Mouse (Mus musculus) c-Kit-positive CD71-positive TER-119-positive erythroid progenitor cells, embryonic 14.5 days (primary cell): ENCODE results near the gene Pnpla5.
"Not testable (repeated sequence)": the region's sequence is repeated elsewhere in the genome, so short reads cannot be mapped to it uniquely, and the experiment has no call there.

Experiments
- DNase-seq: peaks from one replicate; pipeline ENCODE4 v3.0.0-alpha.2; 2013; ENCODE audit warnings: low spot score

Gene Pnpla5

GRCm38 (mm10) chr15:84116466-84116865 lies 6.5 kb downstream of the Pnpla5 start:
- no peak for DNase-seq

DNA sequence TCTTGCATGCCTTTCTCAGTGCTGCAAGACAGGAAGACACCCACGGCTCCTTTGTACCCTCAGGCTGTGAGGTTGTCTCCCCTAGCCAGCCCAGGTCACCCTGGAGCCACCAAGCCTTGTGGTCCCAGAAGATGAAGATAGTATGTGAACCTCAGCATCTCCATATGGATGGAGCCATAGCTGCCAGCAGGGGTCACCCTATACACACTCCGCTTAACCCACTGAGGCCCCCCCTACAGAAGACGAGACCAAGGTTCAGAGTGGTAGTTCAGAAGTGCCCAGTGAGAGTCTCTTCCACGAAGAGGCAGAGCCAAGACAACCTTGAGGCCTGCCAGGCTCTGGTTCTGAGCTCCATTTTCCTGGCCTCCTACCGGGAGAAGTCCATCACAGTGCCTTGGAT lies 7.2 kb downstream of the Pnpla5 start:
- no peak for DNase-seq

- no peak for DNase-seq
Observed at GRCm38 (mm10) chr15:84113873-84114272, 9.1 kb downstream of the Pnpla5 start.

DNA sequence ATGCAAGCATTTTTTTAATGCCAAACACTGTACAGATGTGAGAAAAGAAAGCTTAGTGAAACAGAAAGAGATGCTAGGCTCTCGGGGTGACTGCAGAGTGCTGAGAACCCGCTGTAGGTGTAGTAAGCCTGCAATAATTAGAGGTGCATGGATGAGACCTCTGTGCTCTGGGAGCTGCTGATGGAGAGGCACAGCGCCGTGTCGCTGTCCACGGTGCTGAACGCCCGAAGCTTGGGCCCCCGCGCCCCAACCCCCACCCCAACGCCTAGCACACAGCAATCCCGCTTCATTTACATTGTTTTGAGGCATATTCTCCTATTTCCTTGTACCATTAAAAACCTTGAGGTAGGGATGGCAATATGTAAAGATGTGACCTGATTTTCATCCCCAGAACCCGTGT lies 14.1 kb downstream of the Pnpla5 start:
- DNase-seq: no peak

DNA sequence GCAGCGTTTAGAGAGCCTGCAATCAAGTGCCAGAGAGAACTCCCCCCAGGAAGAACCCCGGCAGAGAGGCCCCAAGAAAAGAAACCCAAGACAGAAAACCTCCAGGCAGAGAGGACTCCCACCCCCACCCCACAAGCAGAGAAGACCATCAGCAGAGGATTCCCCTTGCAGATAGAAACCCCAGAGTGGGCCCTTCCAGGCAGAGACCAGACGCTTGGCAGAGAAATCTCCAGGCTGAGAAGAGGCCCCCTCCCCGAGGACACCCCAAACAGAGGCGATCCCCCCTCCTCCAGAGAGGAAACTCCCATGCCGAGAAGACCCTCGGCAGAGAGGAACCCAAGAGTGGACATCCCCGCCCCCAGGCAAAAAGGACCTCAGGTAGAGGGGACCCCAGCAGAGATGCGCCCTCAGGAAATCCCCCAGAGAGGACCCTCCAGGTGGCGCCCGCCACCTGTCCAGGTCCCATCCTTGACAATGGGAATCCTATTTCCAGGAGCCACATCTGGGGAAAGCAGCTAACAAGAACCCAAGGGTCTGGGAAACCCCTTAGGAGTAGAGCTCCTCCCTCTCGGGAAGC lies 17.0 kb downstream of the Pnpla5 start:
- DNase-seq: no peak

DNA sequence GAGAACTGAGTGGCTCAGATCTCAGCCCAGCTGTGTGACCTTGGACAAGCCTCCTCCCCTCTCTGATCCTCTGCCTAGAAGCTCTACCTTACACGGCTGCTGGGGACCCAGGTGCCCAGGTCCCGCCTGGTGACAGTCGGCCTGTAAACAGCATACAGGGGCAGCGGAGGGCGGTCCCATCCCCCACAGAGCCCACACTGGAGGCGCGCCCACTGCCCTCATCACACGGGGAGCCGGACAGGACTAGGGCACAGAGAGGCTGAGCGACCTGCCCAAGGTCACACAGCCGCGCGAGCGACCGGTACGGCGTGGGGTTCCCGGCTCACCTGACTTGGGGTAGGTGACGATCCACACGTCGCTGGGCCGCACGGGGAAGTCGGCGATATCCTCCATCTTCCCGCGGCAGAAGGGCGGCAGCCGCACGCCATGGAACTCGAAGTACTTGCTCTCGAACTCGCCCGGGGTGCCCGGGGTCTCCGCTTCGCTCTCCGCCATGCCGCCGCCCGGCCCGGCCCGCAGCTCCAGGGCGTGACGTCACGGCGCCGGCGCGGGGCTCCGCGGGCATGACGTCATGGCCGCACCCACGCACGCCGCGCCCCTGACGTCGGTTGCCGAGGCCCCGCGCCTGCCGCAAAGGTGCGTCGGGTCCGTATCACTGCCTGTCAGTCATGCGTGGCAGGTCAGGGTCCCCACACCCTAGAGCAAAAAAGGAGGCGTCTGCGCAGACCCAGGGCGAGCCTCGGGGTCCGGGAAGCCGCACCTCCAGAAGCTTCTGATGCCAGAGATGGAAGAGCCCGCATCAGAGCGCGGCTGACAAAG lies 17.7 kb downstream of the Pnpla5 start, which contains the start of gene Sult4a1:
TSS of gene Sult4a1 (minus strand) at position 650 of the 819 bp plus-strand sequence.
- no peak for DNase-seq

- DNase-seq: no peak
Observed at GRCm38 (mm10) chr15:84104626-84105025, 18.3 kb downstream of the Pnpla5 start.

DNA sequence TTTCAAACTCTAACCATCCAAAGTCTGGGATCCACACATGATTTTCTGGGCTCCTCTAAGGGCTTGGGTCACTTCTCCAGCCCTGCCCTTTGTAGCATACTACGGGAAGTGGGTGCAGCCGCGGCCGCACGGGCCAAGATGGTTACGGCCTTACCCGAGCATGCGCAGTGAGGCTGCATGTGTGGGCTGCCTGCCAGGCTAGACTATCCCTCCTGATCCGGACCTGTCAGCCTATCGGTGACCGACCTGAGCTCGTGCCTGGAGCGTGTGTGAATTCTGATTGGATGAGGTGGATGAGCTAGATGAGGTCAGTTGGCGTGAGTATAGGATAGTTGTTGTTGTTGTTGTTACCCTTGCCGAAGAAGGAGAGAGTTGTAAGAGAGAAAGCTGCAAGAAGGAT lies 25.4 kb downstream of the Pnpla5 start:
- not testable (repeated sequence) for DNase-seq

GRCm38 (mm10) chr15:84096051-84096450 lies 26.9 kb downstream of the Pnpla5 start:
- DNase-seq: no peak

- no peak for DNase-seq
Observed at GRCm38 (mm10) chr15:84094921-84095320, 28.1 kb downstream of the Pnpla5 start.

- no peak for DNase-seq
Observed at GRCm38 (mm10) chr15:84086775-84087174, 36.2 kb downstream of the Pnpla5 start.

DNA sequence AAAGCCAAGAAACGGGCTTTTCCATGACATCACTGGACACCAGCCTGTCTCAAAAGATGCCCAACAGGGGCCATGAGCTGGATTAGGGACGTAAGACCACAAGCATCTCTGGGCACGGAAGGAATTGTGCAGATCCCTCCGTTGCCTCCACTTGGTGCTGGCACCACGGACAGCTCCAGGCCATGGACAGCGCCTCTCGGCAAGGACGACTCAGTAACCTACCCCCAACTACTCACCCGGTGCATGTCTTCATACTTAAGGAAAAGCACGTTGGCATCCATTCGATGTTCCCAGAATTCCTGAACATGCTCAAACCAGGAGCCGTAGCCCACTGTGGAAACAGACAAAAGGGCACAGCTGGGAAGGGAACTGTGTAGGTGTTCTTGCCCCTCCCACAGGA lies 36.6 kb downstream of the Pnpla5 start:
- DNase-seq: no peak

- DNase-seq: no peak
Observed at GRCm38 (mm10) chr15:84080069-84080468, 42.9 kb downstream of the Pnpla5 start.

DNA sequence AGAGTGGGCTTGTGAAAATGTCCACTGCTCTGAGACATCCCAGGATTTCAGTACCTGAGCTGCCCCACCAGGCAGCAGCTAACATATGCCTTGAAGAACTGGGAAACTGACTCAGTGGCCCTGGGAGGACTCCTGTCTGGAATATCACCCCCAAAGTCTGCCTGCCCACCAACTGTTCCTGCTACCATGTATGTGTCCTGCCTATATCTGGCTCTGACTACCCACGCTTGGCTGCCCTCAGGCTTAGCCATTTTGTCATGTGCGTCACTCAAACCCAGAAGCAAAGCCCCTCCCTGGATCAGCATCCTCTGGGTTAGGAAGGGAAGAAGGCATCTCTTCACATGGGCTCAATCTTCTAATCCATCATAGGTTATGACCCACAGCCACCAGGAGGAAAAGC lies 43.5 kb downstream of the Pnpla5 start:
- DNase-seq: no peak

DNA sequence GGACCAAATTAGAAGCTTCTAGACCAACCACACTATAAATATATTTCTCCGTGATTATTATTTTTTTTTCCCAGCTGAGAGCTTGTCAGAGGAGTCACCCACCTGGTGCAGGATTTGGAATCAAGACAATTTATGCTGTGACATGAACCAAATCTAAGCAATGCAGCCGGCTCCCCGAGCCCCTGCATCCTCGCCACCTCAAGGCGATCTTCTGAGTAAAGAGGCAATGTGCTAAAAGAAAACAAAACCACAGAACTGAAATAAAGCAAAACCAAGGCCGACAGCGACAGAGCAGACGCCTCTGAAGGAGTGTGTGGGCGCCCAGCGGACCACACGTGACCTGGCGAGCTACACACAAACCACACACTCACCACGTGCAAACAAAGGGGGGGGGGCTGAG lies 44.3 kb downstream of the Pnpla5 start:
- no peak for DNase-seq

GRCm38 (mm10) chr15:84077151-84077550 lies 45.8 kb downstream of the Pnpla5 start:
- no peak for DNase-seq

- no peak for DNase-seq
Observed at GRCm38 (mm10) chr15:84074705-84075185, 48.2 kb downstream of the Pnpla5 start.

DNA sequence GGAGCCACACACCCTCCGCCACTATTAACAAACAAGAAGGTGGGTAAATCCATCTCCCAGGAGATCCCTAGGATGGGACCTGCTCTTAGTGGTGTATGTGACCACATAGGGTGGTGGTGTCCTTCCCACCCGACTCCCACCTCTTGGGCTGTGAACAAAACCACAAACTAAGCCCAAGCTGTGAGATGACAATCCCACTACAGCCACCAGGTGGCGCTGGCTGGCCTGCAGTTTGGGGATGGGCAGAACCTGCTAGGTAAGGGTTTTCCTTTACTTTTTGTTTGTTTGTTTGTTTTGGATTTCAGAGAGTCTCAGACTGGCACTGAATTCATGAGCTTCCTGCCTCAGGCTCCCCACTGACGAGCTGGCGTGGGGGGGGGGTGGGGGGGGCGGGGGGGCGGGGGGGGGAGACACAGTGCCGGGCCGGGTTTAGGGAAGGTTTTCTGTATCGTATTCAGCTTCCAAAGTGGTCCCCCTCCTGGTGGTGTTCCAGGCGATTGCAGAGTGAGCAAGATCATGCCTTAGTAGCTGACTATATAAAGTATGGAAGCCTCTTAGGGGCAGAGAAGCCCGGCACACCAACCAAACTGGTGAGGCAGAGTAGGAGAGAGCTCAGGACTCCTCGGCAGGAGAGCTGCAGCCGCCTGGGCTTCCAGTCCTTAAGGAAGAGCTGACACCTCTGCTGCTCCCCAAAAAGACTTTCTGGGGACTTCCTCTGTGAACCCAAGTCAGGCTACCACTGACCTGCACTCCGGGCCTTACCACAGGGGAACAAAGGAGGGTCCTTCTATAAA lies 48.9 kb downstream of the Pnpla5 start:
- peak; percentile 34 for DNase-seq

DNA sequence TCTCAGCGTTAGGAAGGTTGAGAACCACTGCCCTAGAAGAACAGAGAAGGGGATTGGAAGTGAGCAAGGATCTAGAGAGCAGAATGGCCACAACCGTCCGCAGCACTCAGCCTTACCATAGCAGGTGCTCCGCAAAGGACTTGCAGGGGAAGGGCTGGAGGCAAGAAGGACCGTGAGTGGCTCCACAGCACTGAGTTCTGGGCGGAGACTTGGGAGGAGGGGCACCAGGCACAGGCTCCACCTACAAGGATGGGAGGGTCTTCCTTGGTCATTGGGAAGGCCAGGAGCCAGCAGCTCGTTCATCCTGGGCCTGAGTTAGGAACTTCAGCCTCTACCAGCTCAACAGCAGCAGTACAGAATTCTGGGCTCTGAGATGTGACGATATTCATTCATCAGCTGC lies 49.9 kb downstream of the Pnpla5 start:
- DNase-seq: no peak

DNA sequence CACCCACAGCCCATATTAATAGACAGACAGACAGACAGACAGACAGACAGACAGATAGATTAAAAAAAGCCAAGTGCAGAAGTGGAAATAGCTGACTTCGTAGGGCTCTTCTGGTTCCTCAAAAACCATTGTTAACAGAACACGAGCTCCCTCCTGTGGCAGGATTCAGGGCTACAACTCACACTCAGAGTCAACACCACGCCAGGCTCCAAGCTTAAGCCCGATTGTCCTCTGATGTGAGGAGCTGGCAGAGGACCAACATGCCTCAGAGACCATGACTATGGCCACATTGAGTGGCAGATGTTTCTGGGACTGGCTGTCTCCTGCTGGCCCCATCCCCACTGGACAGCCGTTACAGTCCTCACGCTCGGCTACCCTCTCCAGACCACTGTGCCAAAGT lies 50.7 kb downstream of the Pnpla5 start:
- peak; percentile 11 for DNase-seq

DNA sequence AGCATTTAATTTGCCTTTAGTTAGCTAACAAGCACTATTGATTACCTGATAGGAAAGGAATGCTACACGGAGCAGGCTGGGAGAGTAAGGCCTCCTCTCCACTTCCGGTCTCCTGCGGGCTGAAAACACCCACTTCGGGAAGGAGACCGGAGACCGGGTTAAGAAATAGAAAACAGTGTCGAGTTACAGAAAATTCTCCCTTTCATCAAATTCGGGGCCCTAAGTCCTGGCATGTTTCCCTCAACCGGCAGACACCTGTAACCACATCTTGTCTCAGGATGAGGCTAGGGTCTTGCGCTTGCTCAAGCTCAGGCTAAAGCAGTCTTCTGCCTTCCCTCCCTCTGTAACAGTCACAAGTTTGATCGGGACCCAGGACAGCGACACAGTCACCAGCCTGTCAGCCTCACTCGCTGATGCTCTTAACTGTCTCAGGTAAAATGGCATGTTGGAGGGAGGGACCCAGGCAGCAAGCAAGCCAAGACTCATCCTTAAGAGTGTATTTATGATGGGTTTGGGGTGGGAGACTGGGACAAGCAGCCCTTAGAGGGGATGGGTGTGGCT lies 52.8 kb downstream of the Pnpla5 start:
- no peak for DNase-seq

DNA sequence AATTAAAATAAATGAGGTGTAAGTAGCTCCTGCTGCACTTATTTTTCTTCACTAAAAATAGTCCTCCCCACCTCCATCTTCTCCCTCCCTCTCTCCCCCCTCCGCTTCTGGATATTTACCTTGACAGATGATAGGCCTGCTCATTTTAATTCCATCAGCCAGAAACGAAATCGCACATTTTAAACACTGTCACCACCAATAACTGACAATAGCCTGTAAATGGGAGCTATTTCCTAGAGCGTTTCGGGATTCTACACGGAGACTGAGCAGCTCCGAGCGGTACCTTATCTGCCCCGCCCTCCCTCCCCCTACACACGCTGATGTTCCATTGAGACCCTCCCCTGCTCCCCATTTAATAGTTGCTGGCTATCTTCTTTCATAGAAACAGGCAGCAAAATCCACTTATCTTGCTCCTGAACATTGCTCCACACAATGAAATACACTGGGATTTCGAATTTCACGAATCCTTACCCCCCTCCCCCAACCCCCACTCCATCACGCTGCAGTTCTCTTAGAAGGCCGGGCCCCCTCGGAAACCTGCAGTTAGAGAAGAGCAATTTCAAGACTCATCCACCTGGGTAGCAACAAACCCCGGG lies 53.4 kb downstream of the Pnpla5 start:
- DNase-seq: no peak
